Mouse (Mus musculus): ENCODE results near the gene D630039A03Rik.
"Not testable (repeated sequence)": the region's sequence is repeated elsewhere in the genome, so short reads cannot be mapped to it uniquely, and the experiment has no call there.

Gene D630039A03Rik

DNA sequence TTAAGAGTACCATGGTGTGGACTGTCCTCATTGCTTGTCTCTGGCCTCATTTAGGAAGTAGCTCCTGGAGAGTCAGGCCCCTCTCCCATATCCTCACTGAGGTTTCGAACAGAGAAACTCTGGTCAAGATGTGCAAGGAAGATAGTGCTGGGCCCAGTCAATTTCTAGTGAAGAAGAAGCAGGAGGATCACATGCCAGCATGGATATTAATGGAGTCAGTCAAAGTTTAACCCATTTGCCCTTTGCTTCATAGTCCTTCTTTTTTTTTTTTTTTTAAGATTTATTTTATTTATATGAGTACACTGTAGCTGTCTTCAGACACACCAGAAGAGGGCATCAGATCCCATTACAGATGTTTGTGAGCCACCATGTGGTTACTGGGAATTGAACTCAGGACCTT lies 27.1 kb downstream of the D630039A03Rik start:
- not testable (repeated sequence) for DNase-seq (ENCODE audit: low spot score in 2 of 2)

DNA sequence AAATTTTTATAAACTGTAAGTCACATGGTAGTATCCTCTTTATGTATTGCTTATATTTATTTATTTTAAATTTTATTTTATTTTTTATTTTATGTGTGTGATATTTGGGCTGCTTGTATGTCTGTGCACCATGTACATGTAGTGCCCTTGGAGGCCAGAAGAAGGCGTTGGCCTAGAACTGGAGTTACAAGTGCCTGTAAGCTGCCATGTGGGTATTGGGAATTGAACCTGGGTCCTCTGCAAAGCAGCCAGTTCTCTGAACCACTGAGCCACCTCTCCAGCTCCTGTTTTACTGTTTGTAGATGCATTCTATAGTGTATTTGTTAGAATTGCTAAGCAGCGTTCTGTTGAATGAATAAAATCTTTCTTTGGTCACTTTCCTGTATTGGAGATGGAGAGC lies 27.9 kb downstream of the D630039A03Rik start:
- no peak for DNase-seq (ENCODE audit: low spot score in 2 of 2)

DNA sequence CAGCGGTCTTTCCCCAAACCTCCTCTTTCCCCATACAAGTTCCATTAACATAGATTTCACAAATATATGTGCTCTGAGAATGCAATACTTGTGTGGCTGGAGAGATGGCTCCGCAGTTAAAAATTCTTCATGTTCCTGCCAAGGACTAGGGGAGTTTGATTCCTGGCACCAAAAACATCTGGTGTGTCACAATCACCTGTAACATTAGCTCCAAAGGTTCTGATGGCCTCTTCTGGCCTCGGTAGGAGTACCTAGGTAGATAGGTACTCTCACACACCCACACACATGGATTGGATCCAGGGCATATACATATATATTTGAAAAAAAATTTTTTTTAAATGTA lies 29.2 kb downstream of the D630039A03Rik start:
- DNase-seq (ENCODE audit: low spot score in 2 of 2) = no peak

DNA sequence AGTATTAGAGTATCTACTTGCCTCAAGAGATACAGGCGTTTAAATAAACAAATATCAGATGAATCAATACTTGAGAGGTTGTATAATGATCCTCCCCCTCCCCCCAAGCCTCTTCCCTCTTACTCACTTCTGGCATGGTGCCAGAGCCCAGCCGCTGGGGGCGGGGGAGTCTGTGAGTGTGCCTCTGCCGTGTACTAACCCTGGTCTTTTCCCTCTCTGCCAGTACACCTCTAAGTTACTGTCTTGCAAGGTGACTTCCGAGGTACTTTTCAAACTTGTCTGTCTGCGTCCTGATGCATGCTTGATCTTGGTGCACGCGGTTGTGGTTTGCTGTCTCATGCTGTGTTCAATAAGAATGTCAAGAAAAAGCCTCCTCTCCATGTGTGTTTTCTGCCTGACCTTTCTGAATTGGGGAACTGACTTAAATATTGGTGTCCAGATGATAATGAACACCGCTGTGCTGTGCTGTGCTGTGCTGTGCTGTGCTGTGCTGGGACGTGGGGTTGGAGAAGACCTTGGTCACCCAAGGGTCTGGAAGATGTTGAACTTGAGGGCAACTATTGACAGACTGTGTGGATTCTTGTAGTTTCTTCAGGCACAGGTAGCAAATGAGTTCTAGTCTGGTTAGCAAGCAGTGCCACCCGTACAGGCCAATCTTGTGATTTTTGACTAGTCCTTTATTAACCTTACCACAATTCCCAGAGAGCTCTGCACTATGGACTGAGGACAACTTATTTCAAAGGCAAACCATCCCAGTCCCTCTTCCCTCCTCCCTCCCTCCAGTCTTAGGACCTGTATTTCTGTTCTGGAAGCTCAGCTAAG lies 29.8 kb downstream of the D630039A03Rik start:
- peak in 1 of 2 experiments; percentile 43 for DNase-seq (ENCODE audit: low spot score in 2 of 2)

- no peak for DNase-seq (ENCODE audit: low spot score in 2 of 2)
These were observed 30.9 kb downstream of the D630039A03Rik start for GRCm38 (mm10) chr4:57885186-57885585.

- DNase-seq (ENCODE audit: low spot score in 2 of 2) = no peak
These were observed 31.6 kb downstream of the D630039A03Rik start for GRCm38 (mm10) chr4:57884511-57884910.

DNA sequence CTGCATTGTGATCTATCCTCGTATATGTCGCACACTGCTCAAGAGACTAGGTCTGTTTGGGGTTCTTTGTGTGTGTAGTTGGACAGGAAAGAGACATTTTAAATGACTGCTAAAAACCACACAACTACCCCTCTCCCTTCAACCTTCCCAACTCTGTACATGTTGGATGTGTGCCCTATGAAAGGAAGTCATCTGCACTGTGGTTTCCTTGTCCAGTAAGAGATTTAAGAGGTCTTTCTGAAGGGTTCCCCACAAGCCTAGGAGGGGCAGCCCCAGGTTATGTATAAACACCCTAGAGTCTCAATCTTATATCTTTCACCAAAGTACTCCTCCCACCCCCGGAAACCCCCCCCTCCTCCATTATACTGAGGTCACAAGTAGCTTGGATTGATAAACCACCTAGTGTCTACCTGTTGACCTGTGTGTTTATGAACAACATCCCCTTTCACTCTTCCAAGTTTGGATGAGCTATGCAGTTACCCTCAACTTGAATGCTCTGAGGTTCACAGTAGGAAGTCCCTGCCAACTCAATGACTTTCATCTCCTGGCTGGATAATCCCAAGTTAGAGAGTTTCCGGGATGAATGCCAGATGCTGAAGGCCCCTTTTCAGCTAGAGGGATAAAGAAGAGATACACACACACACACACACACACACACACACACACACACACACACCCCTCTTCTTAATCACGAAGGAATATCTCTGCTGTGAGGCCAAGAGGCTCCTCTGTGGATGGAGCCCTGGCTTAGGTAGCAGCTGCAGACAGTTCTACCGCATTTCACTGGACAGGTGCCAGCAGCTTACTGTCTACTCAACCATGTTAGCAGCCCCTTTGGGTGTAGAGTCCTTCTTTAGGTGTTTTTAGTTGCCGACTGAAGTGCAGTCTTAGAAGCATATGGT lies 32.3 kb downstream of the D630039A03Rik start:
- DNase-seq (ENCODE audit: low spot score in 2 of 2) = peak in 1 of 2 experiments; percentile 19

DNA sequence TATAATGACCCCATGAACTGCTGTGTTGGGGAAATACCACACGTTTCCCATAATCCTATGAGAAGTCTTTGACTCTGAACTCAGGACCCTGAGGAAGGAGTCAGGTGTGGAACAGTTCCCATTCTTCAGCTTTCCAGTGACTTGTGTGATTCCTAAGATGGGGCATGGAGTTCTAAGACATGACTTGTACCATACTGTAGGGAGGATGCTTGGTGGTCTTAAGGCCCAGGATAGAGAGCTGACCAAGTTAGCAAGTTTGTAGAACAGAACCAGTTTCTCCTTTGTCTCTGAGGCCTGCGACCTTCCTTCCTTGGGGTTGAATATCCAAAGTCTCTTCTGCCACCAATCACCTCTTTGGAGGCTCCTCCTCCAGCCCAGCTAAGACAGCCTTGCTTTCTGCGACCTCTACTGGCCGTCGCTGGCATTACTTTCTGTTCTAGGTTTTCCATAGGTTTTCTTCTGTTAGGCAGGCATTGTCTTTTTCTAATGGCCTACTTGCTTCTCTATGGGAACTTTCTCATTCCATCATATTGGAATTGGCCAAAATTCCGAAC lies 36.2 kb downstream of the D630039A03Rik start:
- DNase-seq (ENCODE audit: low spot score in 2 of 2) = peak; percentile 71 to 85

- DNase-seq (ENCODE audit: low spot score in 2 of 2) = no peak
These were observed 37.0 kb downstream of the D630039A03Rik start for GRCm38 (mm10) chr4:57879137-57879536.

- DNase-seq (ENCODE audit: low spot score in 2 of 2) = no peak
These were observed 48.6 kb downstream of the D630039A03Rik start for GRCm38 (mm10) chr4:57867454-57867853.

DNA sequence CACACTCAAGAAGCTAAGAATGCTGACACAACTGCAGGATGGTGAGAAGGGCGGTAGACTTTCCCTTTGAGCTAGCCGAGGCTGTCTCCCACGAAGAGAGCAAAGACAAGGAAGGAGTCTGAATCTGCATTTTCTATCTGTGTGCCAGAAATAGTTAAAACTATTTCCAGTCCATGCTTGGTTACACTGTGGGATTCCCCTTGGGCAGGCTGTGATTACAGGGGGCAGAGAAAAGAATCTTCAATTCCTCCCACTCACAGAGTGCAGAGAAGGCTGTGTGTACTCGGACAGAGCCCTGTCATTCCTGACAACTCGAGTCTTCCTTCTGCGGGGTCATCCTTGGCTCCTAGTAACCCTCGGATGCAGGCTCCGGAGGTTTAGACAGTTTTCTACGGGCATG lies 49.1 kb downstream of the D630039A03Rik start:
- no peak for DNase-seq (ENCODE audit: low spot score in 2 of 2)

GRCm38 (mm10) chr4:57866088-57866487 lies 50.0 kb downstream of the D630039A03Rik start:
- no peak for DNase-seq (ENCODE audit: low spot score in 2 of 2)

GRCm38 (mm10) chr4:57862269-57862986 lies 53.7 kb downstream of the D630039A03Rik start:
- no peak for DNase-seq (ENCODE audit: low spot score in 2 of 2)

- no peak for DNase-seq (ENCODE audit: low spot score in 2 of 2)
These were observed 54.2 kb downstream of the D630039A03Rik start for GRCm38 (mm10) chr4:57861856-57862255.

GRCm38 (mm10) chr4:57861166-57861565 lies 54.9 kb downstream of the D630039A03Rik start:
- no peak for DNase-seq (ENCODE audit: low spot score in 2 of 2)

GRCm38 (mm10) chr4:57860204-57860611 lies 55.9 kb downstream of the D630039A03Rik start:
- DNase-seq (ENCODE audit: low spot score in 2 of 2) = no peak
